Mouse (Mus musculus) lung, embryonic 15.5 days (tissue): Measurements from ENCODE around the gene Dpep3. TPM values are rescaled to one million over a fixed set of nuclear protein-coding genes. Genes with fewer than 3 reads are reported as not detected.
"Not testable (repeated sequence)": the region's sequence is repeated elsewhere in the genome, so short reads cannot be mapped to it uniquely, and the experiment has no call there.

Experiments used
- ATAC-seq: fragments of 200-750 bp; cut with Nextera tagmentation; 2 replicates; pipeline ENCODE4 v1.8.0; 2017; ENCODE audit warnings: moderate number of reproducible peaks, borderline replicate concordance; ENCODE audit not compliant: low FRiP score, low TSS enrichment; ENCODE audit errors: extremely low read depth
- H3K27ac ChIP-seq: fragments of 300-500 bp; sonication (generic); 2 replicates; pipeline ENCODE4 v1.5.1; 2015; ENCODE audit warnings: moderate library complexity, mild to moderate bottlenecking, inconsistent platforms
- H3K27me3 ChIP-seq: fragments of 300-500 bp; sonication (generic); 2 replicates; pipeline ENCODE4 v1.6.1; 2015; ENCODE audit warnings: inconsistent platforms
- H3K36me3 ChIP-seq: fragments of 300-500 bp; sonication (generic); 2 replicates; pipeline ENCODE4 v1.6.1; 2015; ENCODE audit warnings: inconsistent platforms
- H3K4me1 ChIP-seq: fragments of 300-500 bp; sonication (generic); 2 replicates; pipeline ENCODE4 v1.6.1; 2015; ENCODE audit warnings: inconsistent platforms
- H3K4me2 ChIP-seq: fragments of 300-500 bp; sonication (generic); 2 replicates; pipeline ENCODE4 v1.6.1; 2015; ENCODE audit warnings: inconsistent platforms, mild to moderate bottlenecking, moderate library complexity
- H3K4me3 ChIP-seq: fragments of 300-500 bp; sonication (generic); 2 replicates; pipeline ENCODE4 v1.5.1; 2015; ENCODE audit warnings: mild to moderate bottlenecking, inconsistent platforms
- H3K9ac ChIP-seq: fragments of 300-500 bp; sonication (generic); 2 replicates; pipeline ENCODE4 v1.6.1; 2015; ENCODE audit warnings: inconsistent platforms
- H3K9me3 ChIP-seq: fragments of 300-500 bp; sonication (generic); 2 replicates; pipeline ENCODE4 v1.6.1; 2016; ENCODE audit warnings: inconsistent platforms
- WGBS: fragments of 180-500 bp; shearing (Covaris S2); methylation state at CpG from one replicate; pipeline ENCODE4 v1.1.7; 2015; 5-methylcytosine and 5-hydroxymethylcytosine counted together
- polyA plus RNA-seq: library from polyadenylated mRNA; unstranded; fragments of >200 nt; fragmentation: Nextera tagmentation; extraction: Ambion mirVana; gene quantifications from 2 replicates; pipeline ENCODE4 v1.2.1, GENCODE M21; 2015

Gene Dpep3
- polyA plus RNA-seq, 1 experiment from 2014 or later, result not detected

DNA sequence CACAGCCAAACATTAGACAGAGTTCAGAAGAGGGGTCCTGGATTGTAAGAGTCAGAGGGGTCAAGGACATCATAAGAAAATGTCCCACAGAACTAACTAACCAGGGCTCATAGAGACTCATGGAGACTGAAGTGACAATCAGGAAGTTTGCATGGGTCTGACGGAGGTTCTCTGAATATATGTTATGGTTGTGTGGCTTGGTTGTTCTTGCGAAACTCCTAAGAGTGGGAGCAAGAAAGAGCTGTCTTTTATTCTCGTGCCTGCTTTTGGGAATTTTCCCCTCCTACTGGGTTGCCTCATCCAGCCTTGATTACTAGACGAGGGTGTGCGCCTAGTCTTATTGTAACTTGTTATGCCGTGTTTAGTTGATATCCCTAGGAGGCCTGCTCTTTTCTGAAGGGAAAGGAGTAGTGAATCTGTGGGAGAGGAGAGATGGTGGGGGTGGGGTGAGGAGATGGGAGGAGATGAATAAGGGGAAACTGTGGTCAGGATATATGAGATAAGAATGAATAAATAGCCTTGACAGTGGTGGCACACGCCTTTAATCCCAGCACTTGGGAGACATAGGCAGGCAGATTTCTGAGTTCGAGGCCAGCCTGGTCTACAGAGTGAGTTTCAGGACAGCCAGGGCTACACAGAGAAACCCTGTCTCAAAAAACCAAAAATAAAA lies 25.4 kb upstream of the Dpep3 start:
- Histone ChIP-seq H3K4me2 (no peak overlapping the region), H3K9ac (no peak overlapping the region), H3K27me3 (no peaks in the 10 kb centered on the region), H3K27ac (no peak overlapping the region), H3K36me3 (no peaks in the 10 kb centered on the region), H3K4me3 (no peak overlapping the region), H3K4me1 (peaks cover 1% of the 10 kb centered on the region), H3K9me3 (no peaks in the 10 kb centered on the region)
- WGBS, result 79% methylated on average over 8 of the region's 8 CpGs
- no peak for ATAC-seq

DNA sequence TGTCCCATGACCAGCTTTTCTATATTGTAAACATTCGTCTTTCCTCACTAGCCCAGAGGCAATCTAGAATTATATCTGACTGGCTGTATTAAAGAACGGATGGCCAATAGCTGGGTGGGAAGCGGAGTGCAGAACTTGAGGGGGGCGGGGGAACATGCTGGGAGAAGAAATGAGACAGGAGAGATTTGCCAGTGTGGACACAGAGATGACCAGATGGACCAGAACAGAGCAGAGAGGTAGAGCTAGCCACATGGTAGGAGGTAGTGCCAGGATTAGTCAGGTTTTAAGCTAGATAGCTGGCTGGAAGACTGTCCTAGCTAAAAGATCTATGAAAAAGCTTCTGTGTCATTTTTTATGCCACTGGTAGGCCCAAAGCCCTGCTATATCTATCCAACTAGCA lies 22.7 kb upstream of the Dpep3 start:
- H3K4me3 ChIP-seq, result no peak overlapping the region
- H3K9me3 ChIP-seq, result no peaks in the 10 kb centered on the region
- no peak overlapping the region for H3K4me2 ChIP-seq
- no peak overlapping the region for H3K27ac ChIP-seq
- ATAC-seq, result no peak
- 76% methylated on average over 4 of the region's 4 CpGs for WGBS
- no peaks in the 10 kb centered on the region for H3K4me1 ChIP-seq
- no peaks in the 10 kb centered on the region for H3K27me3 ChIP-seq
- no peaks in the 10 kb centered on the region for H3K36me3 ChIP-seq
- no peak overlapping the region for H3K9ac ChIP-seq

DNA sequence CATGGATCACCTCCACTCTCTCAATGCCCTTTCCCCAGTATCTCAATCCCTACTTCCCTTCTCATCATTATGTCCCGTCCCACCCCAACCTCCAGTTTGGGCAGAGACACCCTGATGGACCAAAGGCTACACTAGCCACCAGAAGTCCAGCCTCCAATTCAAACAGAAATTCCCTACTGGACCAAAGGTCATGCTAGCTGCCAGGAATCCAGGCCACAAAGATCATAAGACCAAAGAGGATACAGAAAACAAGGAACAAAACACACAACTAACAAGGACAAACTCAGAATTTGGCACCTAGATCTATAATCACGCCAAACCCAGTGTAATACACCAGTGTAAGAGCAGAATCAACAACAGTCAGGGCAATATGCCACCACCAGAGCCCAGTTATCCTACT lies 19.7 kb upstream of the Dpep3 start:
- H3K27ac ChIP-seq, result no peak overlapping the region
- no peaks in the 10 kb centered on the region for H3K27me3 ChIP-seq
- H3K9ac ChIP-seq, result no peak overlapping the region
- H3K9me3 ChIP-seq, result no peaks in the 10 kb centered on the region
- H3K4me2 ChIP-seq, result no peak overlapping the region
- H3K4me3 ChIP-seq, result no peak overlapping the region
- no peaks in the 10 kb centered on the region for H3K4me1 ChIP-seq
- no peak for ATAC-seq
- WGBS, result 74% methylated on average over 2 of the region's 2 CpGs
- H3K36me3 ChIP-seq, result no peaks in the 10 kb centered on the region

DNA sequence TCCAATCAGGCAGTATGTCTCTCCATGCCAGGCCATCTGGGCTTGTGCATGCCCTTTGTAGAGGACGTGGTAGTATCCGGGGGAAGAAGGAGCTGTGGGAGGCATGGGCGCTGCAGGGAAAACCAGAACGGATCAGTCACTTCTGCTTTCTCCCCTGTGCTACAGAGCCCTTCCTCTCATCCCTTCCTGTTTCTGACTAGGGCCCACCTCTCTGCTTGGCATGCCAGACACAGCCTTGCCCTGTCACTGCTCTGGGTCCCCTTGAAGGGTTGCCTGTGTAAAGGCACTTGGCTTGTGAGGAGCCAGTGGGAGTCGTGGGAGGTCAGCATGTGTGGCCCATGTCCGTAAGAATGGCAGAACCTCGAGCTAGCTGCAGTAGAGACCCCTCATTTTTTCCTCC lies 17.1 kb upstream of the Dpep3 start:
- no peaks in the 10 kb centered on the region for H3K9me3 ChIP-seq
- no peaks in the 10 kb centered on the region for H3K36me3 ChIP-seq
- H3K27ac ChIP-seq, result no peak overlapping the region
- H3K9ac ChIP-seq, result no peak overlapping the region
- 70% methylated on average over 7 of the region's 7 CpGs for WGBS
- no peak overlapping the region for H3K4me3 ChIP-seq
- ATAC-seq, result no peak
- peaks cover 3% of the 10 kb centered on the region for H3K4me1 ChIP-seq
- no peak overlapping the region for H3K4me2 ChIP-seq
- no peaks in the 10 kb centered on the region for H3K27me3 ChIP-seq

DNA sequence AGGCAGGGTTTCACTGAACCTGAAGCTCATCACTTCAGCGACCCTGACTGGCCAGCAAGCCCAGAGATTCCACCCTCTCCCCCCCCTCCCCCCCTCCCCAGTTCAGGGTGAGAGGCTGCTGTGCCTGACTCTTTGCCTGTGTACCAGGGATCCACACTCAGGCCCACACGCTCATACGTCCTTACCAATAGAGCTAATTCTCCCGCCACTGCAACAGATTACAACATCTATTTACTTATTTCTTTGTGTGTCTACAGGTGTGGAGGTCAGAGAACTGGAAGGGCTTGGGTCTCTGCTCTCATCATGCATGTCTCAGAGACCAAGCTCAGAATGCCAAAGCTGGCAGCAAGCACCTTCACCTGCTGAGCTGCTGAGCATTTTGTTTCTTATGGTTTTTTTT lies 14.0 kb upstream of the Dpep3 start:
- Histone ChIP-seq H3K27me3 (no peaks in the 10 kb centered on the region; the same call in 1 of the 2 replicates), H3K4me1 (peaks cover 11% of the 10 kb centered on the region), H3K36me3 (no peaks in the 10 kb centered on the region), H3K27ac (no peak overlapping the region), H3K9me3 (no peaks in the 10 kb centered on the region), H3K4me2 (no peak overlapping the region), H3K9ac (no peak overlapping the region), H3K4me3 (no peak overlapping the region)
- WGBS, result 41% methylated on average over 4 of the region's 4 CpGs
- no peak for ATAC-seq

DNA sequence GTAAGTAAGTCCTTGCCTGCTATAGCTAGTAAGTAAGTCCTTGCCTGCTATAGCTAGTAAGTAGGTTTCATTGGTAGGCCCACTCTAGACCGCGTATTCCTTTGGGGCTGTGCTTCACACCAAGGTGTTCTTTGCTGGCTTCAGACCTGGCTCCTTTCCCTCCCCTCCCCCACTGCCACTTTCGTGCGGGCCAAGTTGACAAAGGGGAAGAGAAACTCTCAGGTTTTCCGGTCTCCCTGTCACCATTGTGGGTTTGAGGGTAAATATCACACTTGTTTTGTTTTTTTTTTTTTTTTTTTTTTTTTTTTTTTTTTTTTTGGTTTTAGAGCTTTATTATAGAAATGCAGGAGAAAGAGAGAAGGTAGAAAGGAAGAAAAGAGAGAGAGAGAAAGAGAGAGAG lies 13.3 kb upstream of the Dpep3 start:
- 53% methylated on average over 5 of the region's 5 CpGs for WGBS
- Histone ChIP-seq H3K9me3 (no peaks in the 10 kb centered on the region), H3K9ac (no peak overlapping the region), H3K4me2 (no peak overlapping the region), H3K27me3 (no peaks in the 10 kb centered on the region; the same call in 1 of the 2 replicates), H3K36me3 (no peaks in the 10 kb centered on the region), H3K4me1 (peaks cover 11% of the 10 kb centered on the region), H3K4me3 (no peak overlapping the region), H3K27ac (no peak overlapping the region)
- no peak for ATAC-seq

DNA sequence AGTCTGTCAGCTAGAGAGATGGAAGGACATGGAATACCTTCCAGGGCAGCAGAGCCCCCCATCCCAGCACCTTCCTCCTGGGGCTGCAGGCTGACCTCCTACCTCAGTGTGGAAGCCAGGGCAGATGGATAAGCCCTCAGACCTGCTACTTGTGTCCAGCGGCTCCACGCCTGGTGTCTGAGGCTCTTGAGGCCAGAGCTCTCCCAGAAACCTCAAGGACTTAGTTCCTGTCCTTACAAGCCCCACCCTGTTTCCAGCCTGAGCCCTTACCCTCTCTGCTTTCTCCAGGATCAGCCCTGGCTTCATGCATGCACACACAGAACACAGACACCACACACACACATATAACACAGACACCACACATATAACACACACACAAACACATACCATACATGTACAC lies 12.3 kb upstream of the Dpep3 start:
- 48% methylated on average over 2 of the region's 2 CpGs for WGBS
- H3K9ac ChIP-seq, result no peak overlapping the region
- H3K36me3 ChIP-seq, result no peaks in the 10 kb centered on the region

DNA sequence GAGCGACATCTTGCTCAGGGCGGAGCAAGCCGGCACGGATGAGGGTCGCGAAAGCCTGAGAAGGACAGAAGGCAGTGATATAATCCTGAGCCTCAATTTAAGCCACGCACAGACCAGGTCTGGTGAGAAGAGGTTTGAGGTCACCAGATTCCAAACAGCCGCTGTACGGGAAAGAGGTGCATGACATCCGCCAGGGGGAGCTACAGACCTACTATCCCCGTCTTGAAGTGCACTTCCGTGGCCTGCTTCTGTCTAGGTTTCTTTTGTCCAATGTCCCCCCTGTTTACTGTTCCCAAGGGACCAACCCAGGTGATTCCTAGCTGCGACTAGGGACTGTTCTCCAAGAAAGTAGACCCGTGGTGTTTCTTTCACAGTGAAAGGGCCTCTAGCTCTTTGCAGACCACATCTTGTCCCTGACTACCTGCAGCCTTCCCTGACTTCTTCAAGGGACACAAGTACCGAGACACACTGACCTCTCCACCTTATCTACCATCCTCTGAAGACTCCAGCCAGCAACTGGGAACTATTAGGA lies 11.7 kb upstream of the Dpep3 start, which contains the start of gene Dus2:
Gene Dus2, plus strand, starts transcription at position 482 of the 532 bp plus-strand sequence.
- Histone ChIP-seq H3K4me3 (0 out of 2 replicates have a peak within 1 kb of the TSS, but pooled peaks have one; percentile 2), H3K27ac (0 out of 2 replicates have a peak within 1 kb of the TSS, but pooled peaks have one; percentile 2), H3K4me1 (peaks cover 14% of the 10 kb centered on the region), H3K4me2 (peak within 1 kb of the TSS; percentile 44), H3K36me3 (no peaks in the 10 kb centered on the region), H3K27me3 (no peaks in the 10 kb centered on the region; the same call in 1 of the 2 replicates), H3K9ac (no peak within 1 kb of the TSS; the same call in 1 of the 2 replicates), H3K9me3 (no peaks in the 10 kb centered on the region)
- 9% methylated on average over 15 of the region's 15 CpGs for whole genome bisulfite sequencing
- ATAC-seq, result peak; percentile 65

More for the DNA sequence above, 12.3 kb upstream of the Dpep3 start:
- no peak for ATAC-seq
- Histone ChIP-seq H3K4me3 (no peak overlapping the region), H3K27me3 (no peaks in the 10 kb centered on the region; the same call in 1 of the 2 replicates), H3K4me1 (peaks cover 11% of the 10 kb centered on the region), H3K9me3 (no peaks in the 10 kb centered on the region), H3K4me2 (peak overlapping the region; percentile 44; the same call in 1 of the 2 replicates), H3K27ac (0 out of 2 replicates have a peak overlapping the region, but pooled peaks have one; percentile 2)

DNA sequence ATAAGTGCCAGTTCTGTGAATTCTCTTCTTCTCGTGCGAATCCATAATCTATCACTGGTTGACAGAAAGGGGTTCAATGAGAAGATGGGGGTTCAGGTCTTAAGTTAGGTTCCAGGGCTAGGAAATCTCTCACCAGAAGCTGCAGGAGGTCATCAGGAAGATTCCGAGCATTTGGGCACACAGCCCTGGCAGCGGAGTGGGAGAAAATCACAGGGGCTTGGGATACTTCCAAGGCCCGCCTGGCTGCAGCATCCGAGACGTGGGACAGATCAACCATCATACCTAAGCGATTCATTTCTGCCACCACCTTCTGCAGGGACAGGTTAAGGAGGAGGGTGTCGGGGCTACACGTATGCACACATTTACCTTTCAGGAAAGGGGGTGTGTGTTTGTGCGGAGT lies 9.3 kb upstream of the Dpep3 start:
- WGBS, result 79% methylated on average over 11 of the region's 11 CpGs
- Histone ChIP-seq H3K4me1 (peaks cover 14% of the 10 kb centered on the region), H3K9me3 (no peaks in the 10 kb centered on the region), H3K4me2 (no peak overlapping the region), H3K27me3 (no peaks in the 10 kb centered on the region; the same call in 1 of the 2 replicates), H3K4me3 (no peak overlapping the region), H3K9ac (no peak overlapping the region), H3K27ac (no peak overlapping the region), H3K36me3 (no peaks in the 10 kb centered on the region)
- ATAC-seq, result no peak

DNA sequence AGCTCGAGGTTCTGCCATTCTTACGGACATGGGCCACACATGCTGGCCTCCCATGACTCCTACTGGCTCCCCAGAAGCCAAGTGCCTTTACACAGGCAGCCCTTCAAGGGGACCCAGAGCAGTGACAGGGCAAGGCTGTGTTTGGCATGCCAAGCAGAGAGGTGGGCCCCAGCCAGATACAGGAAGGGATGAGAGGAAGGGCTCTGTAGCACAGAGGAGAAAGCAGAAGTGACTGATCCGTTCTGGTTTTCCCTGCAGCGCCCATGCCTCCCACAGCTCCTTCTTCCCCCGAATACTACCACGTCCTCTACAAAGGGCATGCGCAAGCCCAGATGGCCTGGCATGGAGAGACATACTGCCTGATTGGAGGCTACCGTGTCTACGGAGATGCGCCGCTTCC lies 4.2 kb upstream of the Dpep3 start:
- H3K36me3 ChIP-seq, H3K27me3 ChIP-seq, H3K4me2 ChIP-seq, ATAC-seq, H3K4me1 ChIP-seq, H3K4me3 ChIP-seq, H3K9me3 ChIP-seq, H3K27ac ChIP-seq, H3K9ac ChIP-seq: not testable (repeated sequence)
- 77% methylated on average over 11 of the region's 11 CpGs for WGBS

DNA sequence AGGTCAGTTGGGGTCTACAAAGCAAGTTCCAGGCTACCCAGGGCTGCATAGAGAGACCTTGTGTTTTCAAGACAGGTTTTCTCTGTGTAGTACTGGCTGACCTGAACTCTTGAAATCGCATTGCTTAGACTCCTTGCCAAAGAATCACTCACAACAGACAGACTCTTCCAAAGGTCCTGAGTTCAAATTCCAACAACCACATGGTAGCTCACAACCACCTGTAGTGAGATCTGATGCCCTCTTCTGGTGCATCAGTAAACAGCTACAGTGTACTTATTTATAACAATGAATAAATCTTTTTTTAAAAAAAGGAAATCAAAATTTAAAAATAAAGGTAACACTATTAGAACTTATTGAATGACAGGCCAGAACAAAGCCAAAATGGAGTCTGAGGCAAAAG lies 1.9 kb upstream of the Dpep3 start:
- Histone ChIP-seq H3K27me3 (no peaks in the 10 kb centered on the region), H3K4me1 (0 out of 2 replicates have a peak, but pooled peaks cover under 1% of the 10 kb centered on the region), H3K36me3 (no peaks in the 10 kb centered on the region), H3K9me3 (no peaks in the 10 kb centered on the region), H3K4me3 (no peak overlapping the region), H3K27ac (no peak overlapping the region), H3K9ac (no peak overlapping the region), H3K4me2 (no peak overlapping the region)
- ATAC-seq, result no peak
- WGBS, result 94% methylated on average over 1 of the region's 1 CpGs

DNA sequence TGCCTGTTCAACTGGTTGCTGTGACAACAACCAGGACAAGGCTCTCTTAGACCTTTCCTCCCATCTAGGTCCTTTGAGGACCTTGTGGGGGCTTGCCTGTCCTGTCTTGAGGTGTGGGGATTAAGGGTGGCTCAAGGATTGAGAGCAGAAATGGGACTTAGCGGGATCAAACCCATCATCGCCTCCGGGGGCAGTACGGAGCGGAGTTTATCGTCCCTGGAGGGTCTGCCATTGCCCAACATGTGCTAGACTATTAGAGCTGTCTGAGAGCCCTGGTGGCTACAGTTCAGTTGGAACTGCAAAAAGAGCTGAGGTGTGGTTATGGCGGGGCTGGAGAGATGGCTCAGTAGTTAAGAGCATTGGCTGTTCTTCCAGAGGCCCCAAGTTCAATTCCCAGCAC lies 3.9 kb downstream of the Dpep3 start:
- H3K4me2 ChIP-seq, result no peak overlapping the region
- H3K27me3 ChIP-seq, result no peaks in the 10 kb centered on the region
- H3K27ac ChIP-seq, result no peak overlapping the region
- WGBS, result 64% methylated on average over 7 of the region's 7 CpGs
- H3K4me3 ChIP-seq, result no peak overlapping the region
- H3K4me1 ChIP-seq, result no peaks in the 10 kb centered on the region
- no peaks in the 10 kb centered on the region for H3K36me3 ChIP-seq
- no peak overlapping the region for H3K9ac ChIP-seq
- H3K9me3 ChIP-seq, result no peaks in the 10 kb centered on the region
- no peak for ATAC-seq
